Mouse (Mus musculus): ENCODE measurements around the gene Ccdc85b.

The Ccdc85b gene

DNA sequence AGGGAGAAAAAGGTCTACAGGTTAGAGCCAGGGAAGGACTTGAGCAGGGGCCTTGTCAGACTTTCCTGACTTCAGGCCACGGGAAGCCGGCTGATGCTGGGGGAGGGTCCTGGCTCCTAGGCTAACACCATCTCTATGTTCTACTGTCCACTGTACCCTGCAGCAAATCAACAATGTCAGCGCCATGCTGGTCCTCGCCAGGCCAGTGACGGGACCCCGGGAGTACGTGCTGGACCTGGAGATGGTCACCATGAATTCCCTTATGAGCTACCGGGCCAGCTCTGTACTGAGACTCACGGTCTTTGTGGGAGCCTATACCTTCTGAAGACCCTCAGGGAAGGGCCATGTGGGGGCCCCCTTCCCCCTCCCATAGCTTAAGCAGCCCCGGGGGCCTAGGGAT lies 23.7 kb upstream of the Ccdc85b start:
- no peak for DNase-seq (ENCODE audit: low read depth, low spot score)

DNA sequence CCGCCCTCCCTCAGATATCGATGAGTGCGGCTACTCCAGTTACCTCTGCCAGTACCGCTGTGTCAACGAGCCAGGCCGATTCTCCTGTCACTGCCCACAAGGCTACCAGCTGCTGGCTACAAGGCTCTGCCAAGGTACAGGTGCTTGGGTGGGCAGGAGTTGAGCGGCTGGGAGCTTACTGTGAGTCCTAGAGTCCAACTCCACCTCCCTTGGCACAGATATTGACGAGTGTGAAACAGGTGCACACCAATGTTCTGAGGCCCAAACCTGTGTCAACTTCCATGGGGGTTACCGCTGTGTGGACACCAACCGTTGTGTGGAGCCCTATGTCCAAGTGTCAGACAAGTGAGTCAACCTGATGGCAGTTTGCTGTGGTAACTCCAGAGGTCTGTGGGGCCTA lies 22.3 kb upstream of the Ccdc85b start:
- no peak for DNase-seq (ENCODE audit: low read depth, low spot score)

DNA sequence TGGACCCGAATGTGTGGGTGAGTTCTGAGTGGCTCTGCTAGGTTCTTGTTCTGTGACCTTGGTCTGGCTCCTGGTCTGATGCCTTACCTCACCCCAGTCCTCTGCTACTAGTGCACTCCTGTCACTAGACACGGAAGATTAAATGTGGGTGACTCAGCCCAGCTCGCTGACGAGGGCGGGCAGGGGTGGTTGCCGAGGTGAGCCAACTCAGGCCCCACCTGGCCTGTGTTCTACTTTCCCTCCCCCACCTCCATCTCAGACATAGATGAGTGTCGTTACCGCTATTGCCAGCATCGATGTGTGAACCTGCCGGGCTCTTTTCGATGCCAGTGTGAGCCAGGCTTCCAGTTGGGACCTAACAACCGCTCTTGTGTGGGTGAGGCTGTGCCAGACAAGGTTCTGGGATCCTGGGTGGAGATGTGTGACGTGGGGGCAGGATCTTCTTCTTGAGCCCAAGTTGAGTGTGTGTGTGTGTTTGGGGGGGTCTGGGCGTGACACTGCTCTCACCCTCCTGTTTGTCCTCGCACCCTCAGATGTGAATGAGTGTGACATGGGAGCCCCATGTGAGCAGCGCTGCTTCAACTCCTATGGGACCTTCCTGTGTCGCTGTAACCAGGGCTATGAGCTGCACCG lies 20.1 kb upstream of the Ccdc85b start:
- no peak for DNase-seq (ENCODE audit: low read depth, low spot score)

DNA sequence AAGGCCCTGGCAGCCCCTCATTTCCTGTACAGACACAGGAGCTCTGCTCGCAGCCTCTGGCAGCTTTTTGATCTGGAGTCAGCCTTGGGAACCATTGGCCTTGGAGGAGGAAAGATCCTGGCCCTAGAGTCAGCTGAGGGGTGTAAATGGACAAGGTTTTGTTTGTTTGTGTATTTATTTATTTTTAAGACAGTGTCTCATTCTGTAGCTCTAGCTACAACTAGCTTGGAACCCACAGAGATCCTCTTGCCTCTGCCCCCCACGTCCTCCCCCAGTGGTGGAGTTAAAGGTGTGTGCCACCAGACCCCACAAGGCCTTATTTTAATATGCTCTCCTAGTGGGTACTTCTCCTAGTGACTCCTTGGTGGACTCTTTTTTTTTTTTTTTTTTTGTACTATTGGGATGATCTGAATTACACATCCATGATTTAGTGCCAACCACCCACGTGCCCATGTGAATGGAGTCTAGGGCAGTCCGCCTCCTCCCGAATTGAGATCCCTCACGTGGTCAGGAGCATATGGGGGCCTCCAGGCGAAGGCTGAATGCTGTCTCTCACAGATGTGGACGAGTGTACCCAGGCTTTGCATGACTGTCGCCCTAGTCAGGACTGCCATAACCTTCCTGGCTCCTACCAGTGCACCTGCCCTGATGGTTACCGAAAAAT lies 19.4 kb upstream of the Ccdc85b start:
- DNase-seq (ENCODE audit: low read depth, low spot score) = no peak

DNA sequence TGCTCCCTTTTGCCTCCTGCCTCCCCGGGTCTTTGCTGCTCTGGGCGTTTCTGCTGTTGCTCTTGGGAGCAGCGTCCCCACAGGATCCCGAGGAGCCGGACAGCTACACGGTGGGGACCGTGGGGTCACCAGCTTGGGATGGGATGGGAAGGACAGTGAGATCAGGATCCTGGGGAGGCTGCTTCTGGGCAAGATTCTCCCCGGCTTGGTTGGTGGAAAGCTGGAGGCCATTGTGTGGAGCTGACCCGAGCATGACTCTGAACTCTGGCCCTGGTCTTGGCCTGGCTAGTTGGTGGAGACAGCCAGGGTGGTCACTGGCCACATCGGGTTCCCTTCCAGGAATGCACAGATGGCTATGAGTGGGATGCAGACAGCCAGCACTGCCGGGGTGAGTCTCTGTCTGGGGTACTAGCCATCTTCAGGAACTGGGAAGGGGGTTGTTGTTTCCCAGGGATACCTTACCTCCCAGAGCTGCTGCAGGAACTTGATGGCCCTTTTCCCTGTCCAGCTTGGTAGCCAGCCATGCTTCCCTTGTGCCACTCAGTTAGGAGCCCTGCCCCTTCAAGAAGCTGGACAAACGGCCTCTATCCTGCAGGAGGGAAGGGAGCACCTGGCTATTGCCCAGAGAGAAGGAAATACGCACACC lies 17.5 kb upstream of the Ccdc85b start:
- DNase-seq (ENCODE audit: low read depth, low spot score) = no peak

DNA sequence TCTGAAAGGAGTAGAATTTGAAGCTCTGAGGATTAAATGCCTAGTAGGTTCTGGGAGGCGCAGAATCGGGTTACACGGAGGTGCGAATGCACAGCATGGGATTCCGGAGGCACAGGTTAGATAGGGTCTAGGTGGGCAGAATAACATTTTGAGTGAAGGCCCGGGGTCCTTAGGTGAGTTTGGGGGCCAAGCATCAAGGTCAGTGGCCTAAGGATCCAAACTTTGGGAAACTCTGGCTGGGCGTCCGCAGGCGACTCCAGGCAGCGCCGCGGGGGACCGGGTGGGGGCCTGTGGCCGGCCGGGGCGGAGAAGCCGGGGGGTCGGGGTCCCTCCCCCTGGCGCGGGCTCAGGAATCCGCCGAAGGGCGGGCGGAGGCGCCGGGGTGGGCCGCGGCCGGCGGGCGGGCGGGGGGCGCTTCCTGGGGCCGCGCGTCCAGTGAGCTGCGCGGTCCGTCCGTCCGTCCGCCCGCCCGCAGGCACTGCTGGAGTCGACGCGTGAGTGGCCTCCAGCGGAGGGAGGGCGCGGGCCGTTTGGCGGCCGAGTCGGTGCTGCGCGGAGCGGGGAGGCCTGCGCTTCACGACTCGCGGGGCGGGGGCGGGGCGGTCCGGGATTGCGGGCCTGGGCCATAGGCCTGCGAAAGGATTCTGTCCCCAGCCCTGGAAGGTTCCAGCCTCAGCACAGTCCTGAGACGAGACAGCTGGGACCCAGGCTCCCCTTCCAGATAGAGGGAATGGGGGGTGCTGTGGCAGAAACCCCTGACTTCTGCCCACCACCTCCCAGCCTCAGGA lies 16.8 kb upstream of the Ccdc85b start:
- DNase-seq (ENCODE audit: low read depth, low spot score) = peak; percentile 44

DNA sequence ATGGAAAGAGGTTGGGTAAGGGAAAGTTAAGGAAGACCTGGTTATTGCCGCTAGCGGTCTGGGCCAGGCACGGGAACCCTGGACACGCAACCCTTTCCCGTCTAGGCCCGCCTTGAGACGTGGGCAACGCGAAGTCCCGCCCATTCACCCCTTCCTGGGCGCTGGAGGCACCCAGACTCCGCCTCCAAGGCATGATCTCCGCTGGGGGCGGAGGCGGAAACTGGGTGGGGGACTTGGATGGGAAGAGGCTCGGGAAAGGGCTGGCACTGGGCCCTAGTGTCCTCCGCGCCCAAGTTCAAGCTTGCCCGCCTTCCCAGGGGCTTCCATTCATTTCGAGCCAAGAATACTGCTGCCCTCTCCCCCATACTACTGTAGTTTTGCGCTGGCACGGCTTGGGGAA lies 16.0 kb upstream of the Ccdc85b start, which contains the start of gene Efemp2:
TSS of gene Efemp2 (plus strand) at position 235 of the 400 bp plus-strand sequence.
- peak; percentile 68 for DNase-seq (ENCODE audit: low read depth, low spot score)

DNA sequence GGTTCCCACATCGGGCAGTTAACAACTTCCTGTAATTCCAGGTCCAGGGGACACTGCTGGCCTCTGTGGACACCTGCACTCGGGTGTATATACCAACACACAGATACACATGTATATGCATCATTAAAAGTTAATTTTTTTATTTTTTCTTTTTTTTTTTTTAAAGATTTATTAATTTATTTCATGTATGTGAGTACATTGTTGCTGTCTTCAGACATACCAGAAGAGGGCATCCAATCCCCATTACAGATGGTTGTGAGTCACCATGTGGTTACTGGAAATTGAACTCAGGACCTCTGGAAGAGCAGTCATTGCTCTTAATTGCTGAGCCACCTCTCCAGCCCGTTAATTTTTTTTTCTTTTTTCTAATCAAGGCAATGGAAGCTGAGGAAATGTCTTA lies 15.2 kb upstream of the Ccdc85b start:
- DNase-seq (ENCODE audit: low read depth, low spot score) = peak; percentile 39

DNA sequence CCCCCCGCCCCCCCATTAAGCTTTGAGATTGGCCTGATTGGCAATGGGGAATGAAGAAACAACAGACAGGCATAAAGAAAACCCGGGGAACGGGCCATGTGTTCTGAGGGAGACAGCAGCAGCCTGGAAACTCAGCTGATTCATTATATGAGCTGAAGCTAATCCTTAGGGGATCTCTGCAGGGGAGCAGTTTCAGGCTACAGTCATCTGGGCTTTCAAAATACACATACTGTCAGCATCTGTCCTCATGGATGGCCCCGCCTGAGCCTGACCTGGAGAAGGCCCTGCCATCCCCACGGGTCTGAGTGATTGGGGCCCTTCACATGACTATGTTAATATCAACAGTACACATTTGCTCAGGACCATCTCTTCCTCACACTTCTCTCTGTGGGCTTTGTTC lies 14.2 kb upstream of the Ccdc85b start:
- no peak for DNase-seq (ENCODE audit: low read depth, low spot score)

DNA sequence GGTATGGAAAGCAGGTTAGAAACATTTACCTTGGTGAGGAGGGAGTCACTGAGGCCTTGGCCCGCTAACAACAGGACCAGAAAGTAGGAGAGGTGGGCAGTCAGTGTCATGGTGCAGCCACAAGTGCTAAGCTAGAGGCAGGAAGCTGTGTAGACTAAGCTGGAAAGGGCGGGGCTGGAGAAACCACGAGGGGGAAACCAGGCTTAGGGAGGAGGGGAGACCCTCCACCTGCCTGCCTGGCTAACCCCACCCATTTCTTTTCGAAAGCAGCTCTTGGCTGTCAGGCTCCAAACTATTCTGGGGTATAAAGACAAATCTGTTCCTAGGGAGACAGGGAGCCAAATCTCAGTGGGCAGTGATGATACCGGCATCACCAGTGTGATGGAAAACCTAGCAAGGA lies 10.7 kb upstream of the Ccdc85b start, which contains the start of gene Ctsw:
TSS of gene Ctsw (minus strand) at position 134 of the 400 bp plus-strand sequence.
- peak; percentile 72 for DNase-seq (ENCODE audit: low read depth, low spot score)

DNA sequence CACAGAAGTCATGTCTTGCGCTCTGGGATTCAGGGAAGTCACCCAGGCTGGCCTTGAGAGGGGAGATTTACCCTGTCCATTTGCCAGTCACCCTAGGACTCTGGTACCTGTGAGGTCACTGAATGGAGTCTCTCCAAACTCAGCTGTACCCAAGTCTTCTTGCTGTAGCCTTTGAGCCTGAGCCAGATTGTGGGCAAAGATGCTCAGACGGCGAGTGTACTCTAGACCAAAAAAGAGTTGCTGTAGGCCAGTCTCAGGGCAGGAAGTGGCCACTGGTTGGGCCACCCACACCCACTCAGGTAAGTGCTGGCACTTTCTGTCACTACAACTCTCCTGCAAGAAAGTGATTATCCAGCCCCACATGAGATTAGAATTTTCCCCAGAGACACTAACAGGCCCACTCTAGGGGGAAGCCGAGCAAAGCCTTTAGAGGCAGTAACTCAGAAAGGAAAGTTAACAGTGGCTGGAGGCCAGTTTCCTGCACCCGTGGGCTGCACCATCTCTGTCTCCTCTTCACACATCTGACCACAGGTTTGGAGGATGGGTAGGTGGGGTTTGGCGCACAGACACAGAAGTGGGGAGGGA lies 9.3 kb upstream of the Ccdc85b start:
- no peak for DNase-seq (ENCODE audit: low read depth, low spot score)

DNA sequence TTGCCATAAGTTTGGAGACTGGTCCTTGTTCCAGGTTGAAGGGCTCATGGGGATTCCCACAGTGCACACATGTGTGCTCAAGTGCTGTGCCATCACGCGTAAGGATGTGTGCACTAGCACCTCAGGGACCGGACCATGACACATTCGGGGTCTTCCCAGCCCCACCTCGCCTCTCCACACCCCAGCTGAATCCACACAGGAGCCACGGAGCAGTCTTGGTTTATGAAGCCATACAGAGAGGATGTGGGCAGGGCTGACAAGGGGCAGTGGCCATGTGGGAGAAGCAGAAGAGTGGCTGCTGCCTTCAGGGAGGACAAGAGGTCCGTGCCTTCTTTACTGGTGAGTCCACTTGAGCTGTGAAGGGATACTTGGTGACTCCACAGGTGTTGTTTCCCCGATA lies 7.3 kb upstream of the Ccdc85b start:
- DNase-seq (ENCODE audit: low read depth, low spot score) = no peak

DNA sequence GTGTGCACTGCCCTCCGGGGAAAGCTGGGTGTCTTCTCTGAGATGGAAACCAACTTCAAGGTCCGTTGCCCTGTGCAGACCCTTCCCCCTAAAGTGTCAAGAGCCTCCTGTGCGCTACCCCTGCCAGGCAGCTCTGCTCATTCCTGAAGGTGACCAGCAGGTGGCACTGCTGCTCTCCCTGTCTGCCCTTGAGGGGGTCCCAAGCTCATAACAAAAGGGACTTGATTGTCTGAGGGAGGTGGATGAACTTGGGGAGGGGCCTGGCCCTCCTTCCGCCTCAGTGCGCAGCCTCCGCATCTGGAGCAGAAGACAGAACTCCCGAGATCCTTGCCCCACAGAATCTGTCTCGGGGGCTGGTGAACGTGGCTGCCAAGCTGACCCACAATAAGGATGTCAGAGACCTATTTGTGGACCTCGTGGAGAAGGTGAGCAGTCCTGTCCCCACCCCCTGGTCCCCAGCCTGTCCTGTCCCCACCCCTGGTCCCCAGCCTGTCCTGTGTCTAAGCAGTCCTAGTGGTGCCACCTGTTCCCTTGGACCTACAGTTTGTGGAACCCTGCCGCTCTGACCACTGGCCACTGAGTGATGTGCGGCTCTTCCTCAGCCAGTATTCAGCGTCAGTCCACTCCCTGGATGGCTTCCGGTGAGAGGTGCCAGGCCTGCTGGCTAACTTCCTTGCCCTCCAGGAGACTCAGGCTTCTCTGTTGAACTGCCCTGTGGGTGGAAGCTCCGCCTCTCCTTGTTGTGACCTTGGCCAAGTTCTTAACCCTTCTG lies 6.3 kb upstream of the Ccdc85b start:
- peak; percentile 76 for DNase-seq (ENCODE audit: low read depth, low spot score)

DNA sequence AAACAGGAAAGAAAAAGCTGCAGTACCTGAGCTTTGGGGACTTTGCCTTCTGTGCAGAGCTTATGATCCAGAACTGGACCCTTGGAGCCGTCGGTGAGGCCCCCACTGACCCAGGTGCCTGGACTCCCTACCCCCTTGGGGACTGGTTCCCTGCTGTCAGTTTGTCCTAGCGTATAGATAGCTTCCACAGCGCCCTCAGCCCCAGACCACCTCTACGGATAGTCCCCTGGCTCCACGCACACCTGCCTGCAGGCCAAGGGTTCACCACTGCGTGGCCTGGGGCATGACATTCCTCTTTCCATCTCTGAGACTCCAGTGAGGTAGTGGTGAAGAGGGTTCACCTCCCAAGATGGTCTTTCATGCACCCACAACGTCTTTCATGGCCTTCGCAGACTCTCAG lies 5.5 kb upstream of the Ccdc85b start:
- DNase-seq (ENCODE audit: low read depth, low spot score) = no peak

DNA sequence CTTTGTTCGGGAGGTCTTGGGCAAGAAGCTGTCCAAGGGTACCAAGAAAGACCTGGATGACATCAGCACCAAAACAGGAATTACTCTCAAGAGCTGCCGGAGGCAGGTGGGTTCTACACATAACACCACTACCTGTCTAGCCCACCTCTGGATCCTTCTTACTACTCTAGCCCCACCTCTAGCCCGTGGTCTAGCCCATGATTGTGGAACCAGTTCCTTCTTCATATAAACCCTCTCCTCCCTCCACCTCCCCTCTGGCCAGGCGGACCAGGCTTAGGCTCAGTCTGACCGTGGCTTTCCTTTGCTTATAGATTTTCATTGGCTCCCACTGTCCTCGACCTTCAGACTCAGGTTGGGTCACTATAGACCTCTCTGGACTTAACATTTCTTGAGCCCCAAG lies 3.7 kb upstream of the Ccdc85b start:
- DNase-seq (ENCODE audit: low read depth, low spot score) = no peak

DNA sequence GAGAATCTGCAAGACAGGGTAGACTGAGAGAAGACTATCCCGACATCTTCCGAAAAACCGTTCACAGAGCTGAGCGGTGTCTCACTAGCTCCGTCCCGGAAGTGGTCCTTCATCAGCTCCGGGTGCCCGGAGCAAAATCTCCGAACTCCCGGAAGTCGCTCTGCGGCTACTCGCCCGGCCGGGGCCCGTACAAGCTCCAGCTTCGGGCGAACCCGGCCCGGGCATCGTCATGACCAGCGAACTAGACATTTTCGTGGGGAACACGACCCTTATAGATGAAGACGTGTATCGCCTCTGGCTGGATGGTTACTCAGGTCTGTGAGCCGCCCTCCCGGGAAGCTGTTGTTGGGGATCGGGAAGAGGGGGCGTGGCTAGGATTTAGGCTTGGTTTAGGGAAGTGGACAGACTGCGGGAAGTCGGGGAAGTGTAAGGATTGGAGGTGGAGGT lies 2.8 kb upstream of the Ccdc85b start, which contains the start of gene Fibp:
TSS of gene Fibp (plus strand) at position 151 of the 447 bp plus-strand sequence.
- peak; percentile 89 for DNase-seq (ENCODE audit: low read depth, low spot score)

DNA sequence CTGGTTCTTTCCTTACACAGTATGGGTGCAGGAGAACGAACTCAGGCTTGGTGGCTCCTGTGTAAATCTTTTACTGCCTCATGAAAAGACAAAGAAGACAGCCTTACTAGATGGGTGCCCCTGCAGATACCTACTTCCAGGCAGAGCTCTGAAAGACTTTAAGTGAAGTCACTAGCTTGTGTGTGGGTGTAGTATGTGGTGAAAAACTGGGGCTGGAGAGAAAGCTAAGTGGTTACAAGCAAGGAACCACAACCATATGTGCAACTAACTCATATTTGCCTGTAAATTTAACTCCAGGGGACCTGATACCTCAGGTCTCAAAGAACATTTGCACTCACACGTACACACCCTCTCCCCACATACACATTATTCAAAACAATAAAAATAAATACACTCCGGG lies 2.2 kb upstream of the Ccdc85b start:
- DNase-seq (ENCODE audit: low read depth, low spot score) = no peak

DNA sequence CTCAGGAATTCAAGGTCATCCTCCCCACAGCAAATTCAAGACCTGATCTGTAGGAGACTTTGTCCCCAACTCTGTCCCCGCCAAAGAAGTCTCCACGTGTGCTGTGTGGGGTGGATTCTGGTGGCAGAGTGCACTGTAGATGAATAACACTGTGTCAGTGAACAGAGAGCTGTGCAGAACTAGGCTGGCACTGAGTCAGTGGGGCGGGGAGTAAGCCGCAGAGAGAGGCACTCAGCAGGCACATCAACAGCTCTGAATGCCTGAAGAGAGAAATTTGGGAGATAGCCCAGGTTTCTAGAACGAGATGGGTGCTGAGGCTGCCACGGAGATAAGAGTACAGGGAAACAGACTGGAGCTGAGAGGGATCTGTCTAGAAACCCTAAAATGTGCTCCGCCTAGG lies 1.3 kb upstream of the Ccdc85b start:
- DNase-seq (ENCODE audit: low read depth, low spot score) = no peak

DNA sequence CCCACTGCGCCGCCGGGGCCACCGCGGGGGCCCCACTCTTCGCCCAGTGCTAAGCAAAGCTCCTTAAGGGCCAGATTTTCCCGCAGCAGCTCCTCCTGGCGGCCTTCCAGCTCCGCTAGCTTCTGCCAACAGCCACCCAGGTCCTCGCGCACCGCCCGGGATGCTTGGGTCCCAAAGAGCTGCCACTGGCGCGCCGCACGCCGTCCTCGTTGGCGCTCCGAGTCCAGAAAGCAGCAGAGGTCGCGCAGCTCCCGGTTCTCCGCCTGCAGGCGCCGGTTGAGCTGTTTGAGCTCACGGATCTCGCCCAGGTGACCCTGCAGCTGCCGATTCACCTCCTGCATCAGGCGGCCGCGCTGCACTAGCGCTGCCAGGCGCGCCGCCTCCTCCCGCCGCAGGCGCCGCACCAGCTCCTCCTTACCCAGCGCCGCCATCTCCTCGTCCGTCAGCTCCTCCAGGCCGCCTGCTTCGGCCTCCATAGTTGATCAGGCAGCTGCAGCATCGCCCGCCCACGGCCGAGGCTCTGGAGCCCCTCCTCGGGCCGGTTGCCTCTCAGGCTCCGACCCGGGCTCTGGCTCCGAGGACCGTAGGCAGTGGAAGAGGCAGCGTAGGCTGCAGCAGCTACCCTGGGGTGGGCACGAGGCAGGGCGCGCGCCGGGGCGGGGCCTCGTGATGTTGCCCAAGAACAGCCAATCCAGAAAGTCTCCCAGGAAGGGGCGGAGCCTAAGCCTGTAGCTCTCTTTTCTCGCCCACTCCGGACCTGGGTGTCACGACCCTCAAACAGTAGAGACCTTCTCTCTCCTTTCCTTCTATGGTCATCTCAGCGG lies 560 bp downstream of the Ccdc85b start:
- peak; percentile 94 for DNase-seq (ENCODE audit: low read depth, low spot score)
